Mouse (Mus musculus) R1 (cell line): Measurements from ENCODE around the gene 4933428G20Rik.
A peak's percentile ranks its signal among the peaks of the same experiment; 100 is the strongest.

ENCODE experiments used
- DNase-seq: peaks from one replicate; pipeline ENCODE4 v3.0.0-alpha.2; 2018; ENCODE audit warnings: low read depth, low spot score

Gene 4933428G20Rik

GRCm38 (mm10) chr11:97463166-97463565 is 37.0 kb downstream of the 4933428G20Rik start:
- no peak for DNase-seq

- DNase-seq, result peak; percentile 48
Observed at GRCm38 (mm10) chr11:97462538-97462937, 37.6 kb downstream of the 4933428G20Rik start.

- DNase-seq, result no peak
Observed at GRCm38 (mm10) chr11:97461307-97461820, 38.8 kb downstream of the 4933428G20Rik start.

- DNase-seq, result no peak
Observed at GRCm38 (mm10) chr11:97457120-97457519, 43.0 kb downstream of the 4933428G20Rik start.

- DNase-seq, result no peak
Observed at GRCm38 (mm10) chr11:97451625-97452024, 48.5 kb downstream of the 4933428G20Rik start.

GRCm38 (mm10) chr11:97450305-97450922 is 49.7 kb downstream of the 4933428G20Rik start:
- DNase-seq, result no peak

GRCm38 (mm10) chr11:97449601-97450293 is 50.4 kb downstream of the 4933428G20Rik start:
- peak; percentile 87 for DNase-seq

GRCm38 (mm10) chr11:97448611-97449394 is 51.3 kb downstream of the 4933428G20Rik start:
- DNase-seq, result no peak

- DNase-seq, result no peak
Observed at GRCm38 (mm10) chr11:97447979-97448378, 52.2 kb downstream of the 4933428G20Rik start.

- DNase-seq, result no peak
Observed at GRCm38 (mm10) chr11:97445999-97446511, 54.1 kb downstream of the 4933428G20Rik start.

GRCm38 (mm10) chr11:97445596-97445995 is 54.5 kb downstream of the 4933428G20Rik start:
- no peak for DNase-seq

GRCm38 (mm10) chr11:97442891-97443675 is 57.1 kb downstream of the 4933428G20Rik start:
- no peak for DNase-seq

GRCm38 (mm10) chr11:97441658-97442125 is 58.4 kb downstream of the 4933428G20Rik start:
- peak; percentile 45 for DNase-seq

- no peak for DNase-seq
Observed at GRCm38 (mm10) chr11:97441036-97441657, 59.0 kb downstream of the 4933428G20Rik start.
